Mouse (Mus musculus): ENCODE data around the gene Ehbp1.

Ehbp1 gene

DNA sequence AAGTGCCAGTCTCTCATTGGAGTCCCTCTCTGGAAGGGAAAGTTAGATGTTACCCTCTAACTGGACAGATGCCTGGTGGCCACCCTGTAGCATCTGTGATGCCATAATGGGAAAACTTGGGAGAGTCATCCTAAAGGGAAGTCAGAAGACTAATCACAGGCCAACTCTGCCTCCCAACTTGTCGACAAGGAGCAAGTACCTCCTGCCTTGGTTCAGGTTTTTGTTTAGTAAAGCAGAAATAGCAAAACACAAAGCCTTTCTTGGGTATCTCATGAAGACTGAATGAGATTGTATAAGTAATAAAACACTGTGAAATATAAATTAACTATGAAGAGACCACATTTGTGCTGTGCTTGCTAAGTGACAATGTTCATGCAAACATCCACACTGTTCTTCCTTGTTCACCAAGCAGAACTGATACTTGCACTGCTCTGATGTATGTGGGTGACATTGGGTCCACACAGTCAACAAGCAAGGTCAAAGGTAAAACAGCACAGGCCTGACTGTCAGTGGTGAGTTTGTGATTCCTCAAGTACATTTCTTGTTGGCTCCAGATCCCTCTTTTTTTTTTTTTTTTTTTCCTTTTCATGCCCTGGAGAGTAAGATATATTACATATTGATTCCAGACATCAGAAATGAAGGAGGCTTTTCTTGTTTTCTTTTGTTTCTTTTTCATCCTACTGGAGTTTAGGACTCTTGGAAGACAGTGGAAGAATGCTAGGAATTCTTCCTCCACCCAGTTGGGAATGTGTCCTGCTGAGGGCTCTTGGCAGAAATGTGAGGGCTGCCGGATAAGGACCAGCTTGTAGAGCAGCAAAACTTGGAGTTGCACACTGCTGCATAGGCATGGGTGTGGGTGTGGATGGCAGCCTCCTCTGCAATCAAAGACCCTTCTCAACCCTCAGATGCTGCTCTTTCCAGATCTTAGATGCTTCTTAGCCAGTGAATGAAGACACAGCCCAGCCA lies at the start of gene Ehbp1:
Gene Ehbp1 (minus strand): TSS at position 51 of the 966 bp plus-strand sequence.
- DNase-seq: no peak

DNA sequence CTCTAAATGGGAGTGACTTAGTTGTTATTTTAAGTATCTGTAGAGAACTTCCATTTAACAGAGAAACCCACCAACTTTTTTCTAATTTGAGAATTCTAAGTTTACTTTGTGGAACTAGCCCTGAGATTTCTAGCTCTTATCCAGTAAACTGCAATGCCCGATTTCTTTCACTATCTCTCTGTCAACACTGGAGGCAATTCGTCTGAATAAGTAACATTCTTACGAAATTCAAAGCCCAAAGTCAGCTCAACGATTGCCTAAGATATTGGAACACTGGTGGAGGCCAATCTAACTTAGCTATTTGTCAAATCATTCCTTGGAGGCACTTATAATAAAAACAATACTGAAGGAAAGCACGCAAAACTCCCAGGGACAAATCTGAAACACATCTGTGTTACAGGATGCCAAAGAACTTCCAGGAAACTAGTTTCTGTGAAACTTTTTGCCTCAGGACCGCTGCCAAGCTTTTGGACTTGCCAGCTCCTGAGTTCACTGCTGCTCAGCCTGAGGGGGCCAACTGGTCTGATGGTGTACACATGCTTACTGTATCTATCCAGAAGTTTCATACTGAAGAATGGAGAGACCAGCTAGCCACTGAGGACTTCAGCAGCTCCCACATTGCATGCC lies 45.5 kb upstream of the Ehbp1 start:
- DNase-seq: no peak

DNA sequence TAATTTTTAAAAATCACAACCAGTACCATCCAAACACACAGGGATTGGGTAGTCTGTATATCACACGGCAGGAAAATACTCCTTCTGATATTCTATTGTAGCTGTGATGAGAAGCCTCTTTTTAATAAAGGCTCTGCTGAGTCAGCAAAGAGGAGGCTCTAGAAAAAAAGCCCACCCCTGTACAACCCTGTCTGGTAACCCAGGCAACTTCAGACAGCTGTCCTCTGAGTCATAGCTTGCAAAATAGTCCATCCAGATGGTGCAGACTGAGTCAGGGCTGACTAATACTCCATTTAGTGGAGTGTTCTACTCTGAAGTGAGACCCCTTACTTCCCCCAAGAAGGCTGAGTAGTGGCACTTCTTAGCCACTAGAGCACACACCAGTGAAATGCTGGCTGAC lies 41.4 kb upstream of the Ehbp1 start:
- no peak for DNase-seq

DNA sequence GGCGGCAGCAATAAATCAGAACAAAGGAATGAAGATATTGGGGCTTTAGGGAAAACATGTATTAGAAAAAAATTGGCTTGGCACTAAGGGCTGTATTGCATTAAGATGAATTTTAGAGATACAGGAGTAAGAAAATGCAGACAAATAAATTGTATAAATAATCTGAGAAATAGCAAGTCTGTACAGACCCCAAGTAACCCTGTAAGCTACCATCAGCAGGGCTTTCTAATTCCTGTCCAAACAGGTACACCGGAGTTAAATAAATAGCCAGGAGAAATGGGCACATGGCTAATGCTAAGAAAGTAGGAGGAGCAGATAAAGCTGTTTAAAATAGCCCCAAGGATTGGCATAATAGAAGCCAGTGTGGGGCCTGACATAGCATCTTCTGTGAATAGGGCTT lies 32.7 kb upstream of the Ehbp1 start:
- DNase-seq: no peak

DNA sequence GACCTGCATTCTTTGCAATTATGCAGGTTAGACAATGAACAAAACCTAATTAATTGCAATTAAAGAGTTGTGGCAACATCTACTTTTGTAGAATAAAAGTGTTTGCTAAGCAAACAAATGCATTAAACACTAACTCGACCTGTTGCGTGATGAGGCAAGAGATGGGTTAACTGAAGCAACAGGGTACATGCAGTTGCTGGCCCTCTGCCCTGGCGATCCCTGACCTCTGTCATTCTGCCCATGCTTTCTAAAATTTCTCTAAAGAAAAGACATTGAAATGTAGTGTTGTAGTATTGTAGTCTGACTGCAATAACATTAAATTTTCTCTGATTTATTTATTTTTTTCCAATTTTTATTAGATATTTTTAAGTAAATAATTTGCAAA lies 31.2 kb upstream of the Ehbp1 start:
- DNase-seq: no peak

DNA sequence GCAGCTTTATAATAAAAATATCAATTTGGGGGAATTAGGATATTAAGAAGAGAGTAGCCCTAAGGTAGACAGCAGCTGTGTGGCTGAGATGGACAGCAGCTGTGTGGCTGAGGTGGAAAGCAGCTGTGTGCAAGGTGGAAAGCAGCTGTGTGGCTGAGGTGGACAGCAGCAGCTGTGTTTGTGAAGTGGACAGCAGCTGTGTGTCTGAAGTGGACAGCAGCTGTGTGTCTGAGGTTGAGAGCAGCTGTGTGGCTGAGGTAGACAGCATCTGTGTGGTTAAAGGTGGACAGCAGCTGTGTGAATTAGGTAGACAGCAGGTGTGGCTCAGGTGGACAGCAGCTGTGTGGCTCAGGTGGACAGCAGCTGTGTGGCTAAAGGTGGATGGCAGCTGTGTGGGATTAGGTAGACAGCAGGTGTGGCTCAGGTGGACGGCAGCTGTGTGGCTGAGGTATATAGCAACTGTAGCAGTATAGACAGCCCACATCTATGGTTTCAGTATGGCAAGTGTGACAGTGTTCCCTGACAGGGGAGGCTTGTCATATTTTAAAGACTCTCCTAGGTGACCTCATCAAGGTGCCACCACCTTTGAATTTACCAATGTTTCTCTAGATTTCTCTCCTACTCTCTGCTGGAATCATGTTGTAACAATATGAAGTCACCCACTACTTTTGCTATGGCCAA lies 30.7 kb upstream of the Ehbp1 start:
- DNase-seq: no peak

DNA sequence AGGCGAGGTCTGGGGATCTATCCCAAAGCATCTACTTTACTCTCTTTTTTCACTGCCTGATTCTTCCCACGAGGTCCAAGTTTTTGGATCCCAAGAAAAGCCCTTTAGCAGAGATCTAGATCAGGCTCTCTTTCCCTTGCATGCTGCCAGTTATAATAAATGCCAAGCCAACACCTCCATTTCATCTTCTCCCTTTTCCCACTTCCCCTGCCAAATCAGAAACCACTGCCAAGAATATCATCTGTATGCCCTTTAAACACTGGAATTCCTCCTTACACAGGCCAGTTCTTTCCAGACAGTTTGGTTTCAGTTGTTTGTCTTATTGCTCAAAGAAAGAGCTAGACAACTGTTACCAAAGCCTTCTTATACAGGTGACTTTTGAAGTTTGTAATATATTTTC lies 27.7 kb upstream of the Ehbp1 start:
- no peak for DNase-seq

DNA sequence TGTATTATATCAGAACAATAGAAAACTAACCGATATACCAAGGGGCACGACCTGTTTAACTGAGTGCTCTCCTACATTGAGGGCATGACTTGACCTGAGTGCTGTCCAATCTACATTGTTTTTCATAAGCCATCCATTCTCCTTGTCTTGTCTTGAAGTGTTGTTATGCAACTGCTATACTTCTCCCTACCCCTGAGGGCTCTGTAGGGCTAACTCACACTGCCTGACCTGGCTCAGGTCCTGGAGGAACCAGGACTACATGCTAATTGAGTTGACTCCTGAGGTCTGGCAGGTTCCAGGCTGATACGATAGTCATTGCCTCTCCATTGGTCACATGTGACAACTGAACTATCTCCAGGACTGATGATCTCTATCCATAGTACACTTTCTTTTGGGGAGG lies 26.5 kb upstream of the Ehbp1 start:
- no peak for DNase-seq

DNA sequence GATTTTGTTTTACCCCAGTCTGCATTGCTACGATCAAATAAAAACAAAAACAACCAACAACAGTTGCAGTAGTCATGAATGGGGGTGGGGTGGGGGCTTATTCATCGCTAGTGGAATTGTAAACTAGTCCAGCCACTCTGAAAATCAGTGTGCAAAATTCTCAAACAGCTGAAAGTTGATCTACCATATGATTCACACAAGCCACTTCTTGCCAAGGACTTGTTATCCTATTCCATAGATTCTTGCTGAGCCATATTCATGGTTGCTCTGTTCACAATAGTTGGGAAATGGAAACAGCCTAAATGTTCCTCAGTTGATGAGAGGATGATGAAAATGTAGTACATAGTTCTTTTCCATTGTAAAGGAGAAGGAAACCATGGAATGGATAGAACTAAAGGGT lies 24.4 kb upstream of the Ehbp1 start:
- DNase-seq: no peak

DNA sequence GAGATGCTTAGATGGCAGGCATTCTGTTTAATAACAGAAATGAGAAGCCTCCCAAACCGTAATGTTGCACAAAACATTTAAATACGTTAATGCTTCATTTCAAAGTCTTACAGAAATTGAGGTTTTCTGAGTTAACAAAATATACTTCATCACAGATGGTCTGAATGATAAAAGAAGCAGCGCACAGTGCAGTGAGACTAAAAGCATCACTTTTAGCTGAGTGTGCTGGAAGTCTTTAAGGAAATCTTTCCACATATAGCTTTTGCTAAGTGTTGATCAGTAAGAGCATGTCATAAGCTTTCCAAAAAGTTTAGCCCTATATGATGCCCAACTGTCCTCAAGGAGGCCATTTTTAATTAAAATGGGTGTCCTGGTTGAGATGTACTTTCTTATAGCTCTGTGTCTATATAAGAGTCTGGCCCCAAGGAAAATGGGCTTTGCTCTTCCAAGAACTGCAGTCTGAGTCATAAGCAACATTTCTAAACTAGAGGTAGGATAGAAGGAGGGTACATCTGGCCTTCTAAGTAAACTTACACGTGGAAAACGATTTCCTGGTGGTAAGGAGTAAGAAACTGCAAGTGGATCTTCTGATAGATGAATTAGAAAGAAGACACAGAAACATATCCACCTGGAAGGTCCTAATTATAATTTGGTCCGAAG lies 12.0 kb upstream of the Ehbp1 start:
- no peak for DNase-seq

DNA sequence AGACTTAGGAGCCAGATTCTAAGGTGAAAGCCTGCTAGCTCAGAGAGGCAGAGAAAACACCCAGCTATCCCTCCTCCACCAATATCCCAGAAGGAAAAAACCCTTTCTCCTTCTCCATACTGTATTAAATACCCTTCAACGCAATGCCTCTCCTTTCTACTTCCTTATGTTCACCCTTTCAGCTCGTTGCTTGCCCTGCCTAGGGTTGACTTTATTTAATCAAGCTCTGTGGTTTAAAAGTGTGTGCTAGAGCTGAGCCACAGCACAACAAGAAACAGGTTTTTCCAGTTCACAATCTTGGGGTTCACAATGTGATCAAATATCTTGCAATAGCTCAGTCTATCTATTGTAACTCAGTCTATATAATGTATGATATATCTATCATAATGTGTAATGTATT lies 7.9 kb upstream of the Ehbp1 start:
- DNase-seq: no peak

DNA sequence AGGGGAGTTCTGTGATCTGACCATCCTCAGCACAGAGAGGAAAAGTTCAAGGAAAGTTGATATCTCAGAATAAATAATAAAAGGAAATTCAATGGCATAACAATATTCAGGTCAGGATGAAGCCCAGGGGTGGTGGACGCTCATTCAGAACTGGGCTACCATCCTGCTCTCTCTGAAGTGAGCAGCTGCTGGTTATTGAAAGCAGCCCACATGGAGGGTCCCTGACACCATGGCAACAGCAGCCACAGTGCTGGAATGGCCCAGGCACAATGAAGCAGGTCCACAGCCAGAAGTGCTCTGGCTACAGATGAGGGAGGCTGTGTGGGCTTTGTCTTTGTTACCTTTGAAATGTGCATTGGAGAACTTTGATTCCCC lies 6.4 kb upstream of the Ehbp1 start:
- peak; percentile 16 for DNase-seq

DNA sequence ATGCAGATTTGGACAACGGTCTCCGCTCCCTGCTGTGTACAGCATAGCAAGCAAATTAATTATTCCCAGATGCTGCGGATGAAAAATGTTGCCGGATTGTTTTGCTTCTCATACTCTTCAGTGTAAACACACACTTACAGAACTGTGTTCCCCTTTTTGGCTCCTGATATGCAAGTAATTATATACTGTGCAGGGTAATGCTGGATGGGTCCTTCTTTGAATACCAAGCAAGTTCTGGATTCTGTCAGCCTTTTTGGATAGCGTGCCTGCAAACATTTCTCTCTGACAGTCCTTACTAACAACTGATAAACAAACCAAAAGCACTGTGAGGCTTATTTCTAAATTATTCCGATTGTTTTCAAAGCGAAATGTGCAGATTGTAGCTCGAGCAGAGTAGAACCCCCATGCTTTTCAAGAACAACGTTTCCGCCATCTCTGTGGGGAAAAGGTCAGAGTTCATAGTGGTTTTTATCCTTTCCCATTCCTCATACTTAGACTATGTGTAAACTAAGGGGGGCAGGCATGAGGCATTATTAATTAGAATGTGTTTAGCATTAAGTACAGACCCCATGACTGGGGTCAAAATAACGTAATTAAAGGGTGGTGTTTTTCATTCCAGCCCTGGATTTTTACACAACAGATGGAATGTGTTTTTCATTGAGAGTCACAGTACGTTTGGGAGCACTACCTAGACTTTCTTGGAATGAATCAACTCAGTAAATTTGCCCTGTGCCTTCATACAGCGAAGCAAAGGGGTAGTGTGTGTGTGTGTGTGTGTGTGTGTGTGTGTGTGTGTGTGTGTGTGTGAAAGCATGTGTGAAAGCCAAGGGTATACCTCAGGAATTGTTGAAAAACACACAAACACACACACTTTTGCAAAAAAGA lies 5.8 kb upstream of the Ehbp1 start:
- DNase-seq: no peak

DNA sequence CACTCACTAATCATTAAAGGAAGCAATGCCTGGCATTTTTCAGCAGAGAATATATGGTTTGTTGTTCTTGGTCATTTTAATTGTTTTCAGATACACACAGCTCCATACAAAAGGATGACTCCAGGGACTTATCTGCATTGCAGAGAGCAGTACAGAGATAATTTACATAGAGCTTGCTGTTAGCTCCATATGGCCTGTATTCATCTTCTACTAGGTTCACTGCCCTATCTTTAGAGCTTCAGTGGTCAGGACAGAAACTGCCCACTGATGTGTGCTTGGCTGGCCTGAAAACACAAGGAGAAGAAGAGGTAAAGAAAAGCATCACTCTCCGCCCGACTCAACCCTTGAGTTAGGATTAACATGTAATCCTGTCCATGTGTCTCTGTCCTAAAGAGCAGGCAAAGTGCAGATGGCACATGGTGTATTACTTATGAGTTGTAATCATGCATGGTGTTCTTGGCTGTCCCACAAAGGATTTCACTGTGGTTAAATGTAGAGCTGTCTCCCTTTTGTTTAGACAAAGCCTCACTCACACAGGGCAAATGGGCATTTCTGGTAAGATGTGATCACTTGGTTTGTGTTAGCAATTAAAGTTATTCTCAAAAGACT lies 14.7 kb downstream of the Ehbp1 start:
- no peak for DNase-seq

DNA sequence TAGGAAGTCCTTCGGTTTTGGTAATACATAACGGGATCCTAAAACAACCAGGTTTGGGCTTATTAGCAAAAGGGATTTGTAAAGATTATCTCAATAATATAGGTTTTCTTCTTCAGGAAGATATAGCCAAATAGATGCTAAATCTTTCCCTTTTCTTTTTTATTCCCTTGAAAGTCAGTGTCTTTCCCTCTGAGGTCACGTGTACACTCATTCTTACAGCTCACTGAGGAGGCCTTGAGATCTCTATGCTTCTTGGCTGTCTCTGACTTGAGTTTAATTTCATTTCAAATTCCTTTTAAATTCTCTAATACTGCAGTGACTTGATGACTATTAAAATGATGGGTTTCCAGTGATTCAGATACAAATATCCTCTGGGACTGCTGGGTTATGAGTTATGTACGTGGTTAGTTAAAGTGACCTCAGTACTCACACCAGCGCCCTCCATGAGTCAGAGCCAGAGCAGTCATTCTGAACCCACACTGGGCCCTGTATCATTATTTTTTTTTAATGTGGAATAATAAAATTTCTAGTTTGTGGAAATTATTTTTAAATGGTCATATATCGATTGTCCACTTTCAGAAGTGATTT lies 24.2 kb downstream of the Ehbp1 start:
- DNase-seq: no peak

DNA sequence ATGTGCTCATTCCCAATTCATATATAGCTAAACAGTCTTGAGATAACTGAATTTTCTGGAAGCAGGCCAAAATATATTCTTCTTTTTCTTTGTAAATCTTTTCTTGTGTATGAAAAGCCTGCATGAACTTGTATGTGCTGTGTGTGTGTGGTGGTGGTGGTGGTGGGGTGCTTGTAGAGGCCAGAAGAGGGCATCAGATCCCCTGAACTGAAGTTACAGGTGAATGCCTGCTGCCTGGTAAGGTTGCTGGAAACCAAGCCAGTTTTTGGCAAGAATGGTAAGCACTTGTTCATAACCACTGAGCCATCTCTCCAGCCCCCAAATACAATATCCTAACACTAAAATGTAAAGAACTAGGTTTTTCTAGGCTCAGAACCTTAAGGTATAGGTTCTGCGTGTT lies 26.3 kb downstream of the Ehbp1 start:
- DNase-seq: no peak

DNA sequence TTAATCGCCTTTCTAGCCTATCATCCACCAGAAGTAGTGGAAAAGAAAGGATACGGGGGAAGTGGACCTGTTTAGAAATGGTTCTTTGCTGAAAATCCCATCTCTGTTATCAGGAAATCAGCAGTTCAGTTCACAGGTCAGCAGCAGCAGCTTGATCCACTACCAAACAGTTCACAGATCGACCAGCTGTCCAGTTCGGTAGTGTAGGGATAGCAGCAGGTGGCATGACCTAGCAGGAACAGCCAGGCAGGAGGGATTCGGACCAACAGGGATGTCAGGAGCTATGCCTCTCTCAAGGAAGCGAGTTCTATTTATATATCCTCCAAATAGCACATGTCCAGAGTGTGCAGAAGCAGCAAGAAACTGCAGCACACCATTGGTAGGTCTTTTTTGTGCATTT lies 40.9 kb downstream of the Ehbp1 start:
- no peak for DNase-seq

DNA sequence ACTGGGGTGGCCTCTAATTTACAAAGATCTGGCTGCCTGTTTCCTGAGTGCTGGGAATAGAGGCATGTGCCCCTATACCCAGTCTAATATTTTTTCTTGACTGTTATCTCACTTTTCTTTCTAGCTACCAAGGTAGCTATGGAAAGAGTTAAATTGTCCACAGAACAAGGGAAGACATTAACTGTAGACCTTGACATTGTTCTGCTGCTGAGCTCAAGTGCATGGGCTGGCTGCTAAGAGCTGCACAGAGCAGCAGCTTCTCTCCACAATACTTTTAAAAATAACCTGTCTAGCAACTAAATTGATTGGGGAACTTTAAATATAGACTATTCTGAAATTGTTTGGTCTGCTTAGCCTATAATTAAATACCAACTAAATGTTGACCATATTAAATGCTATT lies 52.9 kb downstream of the Ehbp1 start:
- DNase-seq: no peak

DNA sequence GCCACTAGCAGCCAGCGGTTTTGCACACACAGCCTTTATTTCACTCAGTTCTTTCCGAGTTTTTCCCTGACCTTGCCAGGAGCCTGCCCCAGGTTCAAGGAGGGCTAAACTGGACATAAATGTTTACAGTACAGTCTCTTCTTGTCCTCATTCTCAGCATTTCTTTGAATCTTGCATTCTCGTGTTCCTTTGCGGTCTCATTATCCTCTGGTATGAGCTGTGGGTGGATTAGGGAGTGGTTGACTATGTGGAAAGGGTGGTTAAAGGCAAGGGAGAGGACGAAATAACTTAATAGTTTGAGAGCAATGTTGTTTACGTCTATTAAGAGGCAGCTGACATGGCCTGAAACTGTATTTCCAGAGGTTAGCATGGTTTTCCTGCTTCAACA lies 54.6 kb downstream of the Ehbp1 start:
- DNase-seq: no peak

DNA sequence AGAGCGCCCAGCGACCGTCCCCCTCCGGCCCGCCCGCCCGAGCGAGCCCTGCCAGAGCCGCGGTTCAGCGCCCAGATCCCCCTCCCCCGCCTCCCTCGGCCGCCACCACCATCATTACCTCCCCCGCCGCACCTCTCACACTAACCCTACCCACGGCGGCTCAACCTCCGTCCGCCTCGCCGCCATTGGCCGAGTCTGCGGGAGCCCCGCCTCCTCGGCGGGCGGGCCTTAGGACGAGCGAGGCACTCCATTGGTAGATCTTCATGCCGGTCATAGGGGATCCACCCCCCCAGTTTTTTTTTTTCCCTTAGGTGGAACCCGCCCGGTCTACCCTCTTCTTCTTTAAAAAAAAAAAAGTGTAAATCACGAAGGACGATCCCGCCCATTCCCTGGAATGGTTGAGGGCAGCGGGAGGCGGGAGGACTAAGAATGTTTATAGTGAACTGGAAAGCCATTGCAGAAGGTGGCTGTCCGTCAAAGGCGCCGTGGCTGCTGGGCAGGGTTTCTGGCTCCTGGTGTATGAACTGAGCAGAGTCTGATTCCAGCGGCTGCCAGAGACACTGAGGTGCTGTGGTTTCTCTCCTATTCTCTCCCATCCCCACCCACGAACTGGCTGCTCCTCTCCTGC lies 55.1 kb downstream of the Ehbp1 start:
- peak; percentile 94 for DNase-seq

DNA sequence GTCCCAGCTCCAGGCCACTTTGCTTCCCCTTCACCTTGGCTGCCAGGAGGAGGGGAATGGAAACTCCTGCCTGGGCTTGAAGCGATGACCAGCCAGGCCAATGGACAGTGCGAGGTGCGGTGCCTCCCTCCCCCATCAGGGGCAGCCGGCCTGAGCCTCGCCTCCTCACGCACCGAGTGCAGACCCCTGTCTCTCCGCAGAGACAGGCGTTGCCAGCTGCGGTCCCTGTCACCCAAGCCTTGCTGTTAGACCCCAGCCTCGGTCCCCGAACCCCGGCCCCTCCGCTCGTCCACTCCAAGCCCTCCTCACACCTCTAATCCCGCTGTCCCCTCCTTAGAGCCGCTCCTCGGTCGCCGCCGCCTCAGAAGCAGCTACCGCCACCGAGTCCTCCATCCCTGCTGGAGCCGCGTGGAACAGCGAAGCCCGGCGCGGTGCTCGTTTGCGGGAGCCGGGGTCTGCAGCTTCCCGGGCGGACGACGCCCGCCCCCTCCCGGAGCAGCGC lies 55.7 kb downstream of the Ehbp1 start:
- no peak for DNase-seq

Measured in right cerebral cortex, postnatal 14 days (tissue).